Mouse (Mus musculus) C2C12 (cell line): ENCODE measurements around the gene S100pbp. TPM values are rescaled to one million over a fixed set of nuclear protein-coding genes. Genes with fewer than 3 reads are reported as not detected.

ENCODE experiments used
- H3K27me3 ChIP-seq: one replicate; pipeline ENCODE4 v1.6.1; 2011; ENCODE audit not compliant: control insufficient read depth, insufficient read depth, insufficient read length
- H3K36me3 ChIP-seq: one replicate; pipeline ENCODE4 v1.6.1; 2011; ENCODE audit not compliant: control insufficient read depth, insufficient read depth
- H3K4me3 ChIP-seq: one replicate; pipeline ENCODE4 v1.5.1; 2011; ENCODE audit warnings: mild to moderate bottlenecking, control low read depth; ENCODE audit not compliant: poor library complexity, insufficient read depth, severe bottlenecking
- H3K79me2 ChIP-seq: one replicate; pipeline ENCODE4 v1.6.1; 2011; ENCODE audit not compliant: control insufficient read depth, insufficient read depth
- H3K79me3 ChIP-seq: one replicate; pipeline ENCODE4 v1.6.1; 2011; ENCODE audit warnings: low read depth, control low read depth
- H3ac ChIP-seq: one replicate; pipeline ENCODE3; 2011; ENCODE audit warnings: low read depth; ENCODE audit not compliant: control insufficient read depth, insufficient read length
- CEBPB ChIP-seq: IDR thresholded peaks from one replicate; pipeline ENCODE4 v1.6.1; 2011; ENCODE audit warnings: low read depth, mild to moderate bottlenecking, control low read depth, moderate library complexity
- CTCF ChIP-seq: IDR thresholded peaks from one replicate; pipeline ENCODE4 v1.5.1; 2011; ENCODE audit not compliant: control insufficient read depth, insufficient read depth, insufficient read length
- FOSL1 ChIP-seq: IDR thresholded peaks from one replicate; pipeline ENCODE4 v1.8.0; 2011; ENCODE audit warnings: mild to moderate bottlenecking, low read length; ENCODE audit not compliant: poor library complexity, insufficient read depth, severe bottlenecking
- MAX ChIP-seq: IDR thresholded peaks from one replicate; pipeline ENCODE4 v1.6.1; 2011; ENCODE audit warnings: mild to moderate bottlenecking, control low read depth
- MYOD1 ChIP-seq: IDR thresholded peaks from one replicate; pipeline ENCODE4 v1.6.1; 2011; ENCODE audit warnings: low read depth; ENCODE audit not compliant: control insufficient read depth, insufficient read length
- MYOG ChIP-seq: IDR thresholded peaks from one replicate; pipeline ENCODE4 v1.6.1; 2011; ENCODE audit not compliant: control insufficient read depth, insufficient read length; ENCODE audit errors: extremely low read depth
- USF1 ChIP-seq: IDR thresholded peaks from one replicate; pipeline ENCODE4 v1.6.1; 2011; ENCODE audit warnings: low read depth, mild to moderate bottlenecking, control low read depth, moderate library complexity
- polyA plus RNA-seq: library from polyadenylated mRNA; unstranded; fragments of >200 nt; fragmentation: generic; extraction: Trizol; gene quantifications from one replicate; pipeline ENCODE4 v1.2.1, GENCODE M21; 2012; ENCODE audit warnings: missing spikeins

The S100pbp gene
- polyA plus RNA-seq, 1 experiment = 8.1 TPM

GRCm38 (mm10) chr4:129172529-129172928, 17.0 kb downstream of the S100pbp start:
- Histone ChIP-seq H3K79me3 (no peaks in the 10 kb centered on the region), H3K27me3 (no peaks in the 10 kb centered on the region), H3ac (no peak overlapping the region), H3K4me3 (no peak overlapping the region), H3K36me3 (peaks cover 52% of the 10 kb centered on the region), H3K79me2 (no peaks in the 10 kb centered on the region)
- TF ChIP-seq USF1 = no peak
- no peak for TF ChIP-seq MYOD1
- no peak for TF ChIP-seq CTCF
- TF ChIP-seq MYOG = no peak
- TF ChIP-seq MAX = no peak
- TF ChIP-seq CEBPB = no peak
- TF ChIP-seq FOSL1 = no peak

GRCm38 (mm10) chr4:129161581-129162255, 27.8 kb downstream of the S100pbp start:
- H3K79me2 ChIP-seq = no peaks in the 10 kb centered on the region
- no peak for TF ChIP-seq MYOD1
- no peak for TF ChIP-seq FOSL1
- TF ChIP-seq USF1 = no peak
- TF ChIP-seq CTCF = no peak
- TF ChIP-seq CEBPB = no peak
- no peak for TF ChIP-seq MAX
- TF ChIP-seq MYOG = no peak
- H3K79me3 ChIP-seq = no peaks in the 10 kb centered on the region
- H3K27me3 ChIP-seq = no peaks in the 10 kb centered on the region
- no peak overlapping the region for H3K4me3 ChIP-seq
- peaks cover 27% of the 10 kb centered on the region for H3K36me3 ChIP-seq
- H3ac ChIP-seq = no peak overlapping the region

GRCm38 (mm10) chr4:129161076-129161475, 28.5 kb downstream of the S100pbp start:
- Histone ChIP-seq H3ac (no peak overlapping the region), H3K79me2 (no peaks in the 10 kb centered on the region), H3K4me3 (no peak overlapping the region), H3K36me3 (peaks cover 29% of the 10 kb centered on the region), H3K79me3 (no peaks in the 10 kb centered on the region), H3K27me3 (no peaks in the 10 kb centered on the region)
- TF ChIP-seq MYOD1 (no peak), MYOG (no peak), FOSL1 (no peak), MAX (no peak), CEBPB (no peak), USF1 (no peak), CTCF (no peak)

- Histone ChIP-seq H3ac (no peak overlapping the region), H3K27me3 (no peaks in the 10 kb centered on the region), H3K79me3 (no peaks in the 10 kb centered on the region), H3K4me3 (no peak overlapping the region), H3K36me3 (peaks cover 33% of the 10 kb centered on the region), H3K79me2 (no peaks in the 10 kb centered on the region)
- TF ChIP-seq MYOG = no peak
- no peak for TF ChIP-seq CEBPB
- no peak for TF ChIP-seq CTCF
- no peak for TF ChIP-seq MAX
- no peak for TF ChIP-seq USF1
- no peak for TF ChIP-seq MYOD1
- TF ChIP-seq FOSL1 = no peak
These were observed 31.0 kb downstream of the S100pbp start for GRCm38 (mm10) chr4:129158549-129158948.

GRCm38 (mm10) chr4:129157541-129157940, 32.0 kb downstream of the S100pbp start:
- H3K27me3 ChIP-seq = no peaks in the 10 kb centered on the region
- no peak overlapping the region for H3ac ChIP-seq
- TF ChIP-seq CTCF (no peak), USF1 (no peak), FOSL1 (no peak), MYOD1 (no peak), MAX (no peak), CEBPB (no peak), MYOG (no peak)
- H3K79me3 ChIP-seq = no peaks in the 10 kb centered on the region
- peaks cover 38% of the 10 kb centered on the region for H3K36me3 ChIP-seq
- H3K79me2 ChIP-seq = no peaks in the 10 kb centered on the region
- H3K4me3 ChIP-seq = no peak overlapping the region
